Mouse (Mus musculus): ENCODE measurements at regions not wholly inside any gene's neighbourhood (a gene's known extent, or its start where the extent isn't known, plus 50 kb on each side); places are given as distances from the start of the nearest gene placed in this dataset.

GRCm38 (mm10) chr10:100263447-100263846, 72.0 kb upstream of the Gm4301 start:
- TF ChIP-seq NELFE (IDR thresholded peaks at IDR 0.05; ENCODE audit: low read depth, low read length) (no peak), RCOR1 (conservative IDR thresholded peaks at IDR 0.05; ENCODE audit: low read depth, low read length) (no peak), TCF12 (IDR thresholded peaks at IDR 0.05; ENCODE audit: low read depth, low read length) (no peak), MYC (IDR thresholded peaks at IDR 0.05; ENCODE audit: low read depth, low read length) (no peak), CHD2 (IDR thresholded peaks at IDR 0.05; ENCODE audit: low read length) (no peak), E2F4 (IDR thresholded peaks at IDR 0.05; ENCODE audit: insufficient replicate concordance, low read depth, low read length) (no peak), SMC3 (IDR thresholded peaks at IDR 0.05; ENCODE audit: low read depth, low read length) (no peak)
- Histone ChIP-seq H3K4me3 (replicated peaks in 1 of 3; ENCODE audit: low read depth in 2 of 3, low read length in 2 of 3, poor library complexity in 1 of 3) (no peak overlapping the region), H3K27me3 (replicated peaks) (no peaks in the 10 kb centered on the region), H3K27ac (ENCODE audit: insufficient read depth, low read depth) (no peak overlapping the region), H3K4me1 (ENCODE audit: control insufficient read depth in 1 of 2, insufficient read depth in 2 of 2) (no peaks in the 10 kb centered on the region), H3K79me2 (replicated peaks; ENCODE audit: control insufficient read depth, extremely low read depth, insufficient read depth, poor library complexity, severe bottlenecking) (no peaks in the 10 kb centered on the region), H3K9me3 (replicated peaks; ENCODE audit: low read length) (peaks cover 36% of the 10 kb centered on the region), H3K4me2 (ENCODE audit: insufficient read depth, low read depth, poor library complexity, severe bottlenecking) (no peak overlapping the region), H3K9ac (ENCODE audit: insufficient read depth, low read depth) (no peak overlapping the region), H3K36me3 (replicated peaks in 1 of 2; ENCODE audit: control insufficient read depth in 1 of 2, insufficient read depth in 1 of 2, low read length in 1 of 2) (no peaks in the 10 kb centered on the region)
- dilution Hi-C loops (cut with MboI; ENCODE audit: extremely low pct_ligation_motif_present, extremely low pct_unique_long_range_greater_than_20kb, low sequenced_read_pairs) (no loop called here), in situ Hi-C loops (cut with MboI; ENCODE audit: low pct_ligation_motif_present, low pct_unique_long_range_greater_than_20kb, low sequenced_read_pairs) (no loop called here)
- no peak for DNase-seq (ENCODE audit: extremely low read depth)

- no peak overlapping the region for H3K9ac ChIP-seq (ENCODE audit: insufficient read depth, low read depth)
- peaks cover 34% of the 10 kb centered on the region for H3K9me3 ChIP-seq (replicated peaks; ENCODE audit: low read length)
- H3K4me2 ChIP-seq (ENCODE audit: insufficient read depth, low read depth, poor library complexity, severe bottlenecking), result no peak overlapping the region
- DNase-seq (ENCODE audit: extremely low read depth), result no peak
- H3K4me3 ChIP-seq (replicated peaks in 1 of 3; ENCODE audit: low read depth in 2 of 3, low read length in 2 of 3, poor library complexity in 1 of 3), result no peak overlapping the region
- dilution Hi-C loops (cut with MboI; ENCODE audit: extremely low pct_ligation_motif_present, extremely low pct_unique_long_range_greater_than_20kb, low sequenced_read_pairs) (no loop called here), in situ Hi-C loops (cut with MboI; ENCODE audit: low pct_ligation_motif_present, low pct_unique_long_range_greater_than_20kb, low sequenced_read_pairs) (no loop called here)
- no peaks in the 10 kb centered on the region for H3K36me3 ChIP-seq (replicated peaks in 1 of 2; ENCODE audit: control insufficient read depth in 1 of 2, insufficient read depth in 1 of 2, low read length in 1 of 2)
- no peaks in the 10 kb centered on the region for H3K79me2 ChIP-seq (replicated peaks; ENCODE audit: control insufficient read depth, extremely low read depth, insufficient read depth, poor library complexity, severe bottlenecking)
- H3K27ac ChIP-seq (ENCODE audit: insufficient read depth, low read depth), result no peak overlapping the region
- TF ChIP-seq ZKSCAN1 (IDR thresholded peaks at IDR 0.05; ENCODE audit: borderline replicate concordance, low read depth, low read length) (no peak), GABPA (IDR thresholded peaks at IDR 0.05; ENCODE audit: insufficient replicate concordance, low read depth, low read length) (no peak), BHLHE40 (IDR thresholded peaks at IDR 0.05; ENCODE audit: low read depth, low read length) (no peak), CHD1 (IDR thresholded peaks at IDR 0.05; ENCODE audit: low read depth, low read length) (no peak), MAX (IDR thresholded peaks at IDR 0.05; ENCODE audit: low read length) (no peak), KAT2A (IDR thresholded peaks at IDR 0.05; ENCODE audit: insufficient replicate concordance, low read length) (no peak), NELFE (IDR thresholded peaks at IDR 0.05; ENCODE audit: low read depth, low read length) (no peak), PAX5 (IDR thresholded peaks at IDR 0.05; ENCODE audit: low read length) (no peak), SIN3A (IDR thresholded peaks at IDR 0.05; ENCODE audit: low read length) (no peak), JUN (IDR thresholded peaks at IDR 0.05; ENCODE audit: insufficient read depth, low read depth, low read length) (no peak), USF1 (IDR thresholded peaks at IDR 0.05; ENCODE audit: low read depth, low read length) (no peak), MAZ (IDR thresholded peaks at IDR 0.05; ENCODE audit: low read depth, low read length) (no peak), MXI1 (IDR thresholded peaks at IDR 0.05; ENCODE audit: low read depth, low read length) (no peak), TCF12 (IDR thresholded peaks at IDR 0.05; ENCODE audit: low read depth, low read length) (no peak), MYC (IDR thresholded peaks at IDR 0.05; ENCODE audit: low read depth, low read length) (no peak), POLR2AphosphoS2 (IDR thresholded peaks at IDR 0.05; ENCODE audit: low read depth, low read length) (no peak), ETS1 (conservative IDR thresholded peaks at IDR 0.05; ENCODE audit: low read depth, low read length) (no peak), HCFC1 (IDR thresholded peaks at IDR 0.05; ENCODE audit: low read depth, low read length) (no peak), MEF2A (IDR thresholded peaks at IDR 0.05; ENCODE audit: borderline replicate concordance, low read depth, low read length) (no peak)
- H3K27me3 ChIP-seq (replicated peaks), result no peaks in the 10 kb centered on the region
- no peaks in the 10 kb centered on the region for H3K4me1 ChIP-seq (ENCODE audit: control insufficient read depth in 1 of 2, insufficient read depth in 2 of 2)
Observed at GRCm38 (mm10) chr10:100264066-100264465, 71.4 kb upstream of the Gm4301 start.

Data from CH12.LX (cell line).